Mouse (Mus musculus): ENCODE measurements at regions not wholly inside any gene's neighbourhood (a gene's known extent, or its start where the extent isn't known, plus 50 kb on each side); places are given as distances from the start of the nearest gene placed in this dataset.
A peak's percentile ranks its signal among the peaks of the same experiment; 100 is the strongest.

DNA sequence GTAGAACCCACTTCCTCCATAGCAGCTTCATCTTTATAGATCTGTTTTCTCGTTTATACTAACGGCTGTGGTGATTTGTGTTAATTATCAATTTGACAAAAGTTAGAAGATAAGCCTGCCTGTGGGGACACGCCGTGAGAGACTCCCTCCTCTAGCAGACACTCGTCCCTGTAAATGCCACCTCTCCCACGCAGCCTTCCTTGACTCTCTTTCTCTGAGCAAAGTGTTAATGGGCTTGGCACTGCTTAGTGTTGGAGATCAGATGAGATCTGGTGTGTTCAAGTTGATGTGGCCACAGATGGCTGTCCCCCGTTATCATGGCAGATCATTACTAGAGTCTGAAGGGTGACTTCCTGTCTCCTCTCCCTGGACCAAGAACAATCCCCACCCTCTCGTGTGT, 113.1 kb downstream of the Plxna1 start:
- H3K79me2 ChIP-seq (replicated peaks; ENCODE audit: control insufficient read depth, insufficient read depth, low read length), result no peaks in the 10 kb centered on the region
- intact Hi-C loops (cut with DNase I), result loop anchor here (5.0 to 10.0 kb wide), 2 partner anchors 175 to 303 kb away; no protein-coding TSS in a partner anchor
- TF ChIP-seq CTCF (IDR thresholded peaks at IDR 0.05), result no peak
- TF ChIP-seq POLR2A (IDR thresholded peaks at IDR 0.05; ENCODE audit: insufficient read depth, low read depth, low read length), result no peak
- no peak for TF ChIP-seq EP300 (IDR thresholded peaks at IDR 0.05; ENCODE audit: insufficient read depth, low read depth, low read length)

DNA sequence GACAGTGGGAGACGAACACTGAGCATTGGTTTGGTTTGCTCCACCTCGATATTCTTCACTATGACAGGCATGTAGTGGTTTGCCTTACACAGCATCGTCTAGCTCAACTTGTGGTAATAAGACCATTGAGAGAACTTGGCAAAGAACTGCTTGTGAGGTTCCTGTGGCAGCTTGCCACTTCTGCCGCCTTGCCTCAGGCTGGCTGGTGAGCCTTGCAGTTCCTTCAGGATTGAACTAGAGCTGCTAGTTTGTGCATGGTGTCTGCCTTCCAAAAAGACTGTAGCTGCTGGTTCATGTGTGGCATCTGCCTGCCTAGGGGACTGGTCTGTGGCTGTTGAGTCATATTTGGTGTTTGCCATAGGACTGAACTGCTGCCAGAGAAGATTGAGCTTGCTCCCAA, 110.8 kb downstream of the Plxna1 start:
- H3K4me3 ChIP-seq, result no peak overlapping the region
- H3K27ac ChIP-seq, result no peak overlapping the region
- TF ChIP-seq CTCF (IDR thresholded peaks at IDR 0.05) (no peak), POLR2A (IDR thresholded peaks at IDR 0.05; ENCODE audit: insufficient read depth, low read depth, low read length) (no peak), EP300 (IDR thresholded peaks at IDR 0.05; ENCODE audit: insufficient read depth, low read depth, low read length) (no peak)
- intact Hi-C loops (cut with DNase I), result no loop called here
- 61% methylated on average over 4 of the region's 4 CpGs for WGBS
- H3K9ac ChIP-seq (ENCODE audit: low read depth, low read length), result no peak overlapping the region
- DNase-seq, result no peak
- H3K27me3 ChIP-seq (ENCODE audit: control insufficient read depth, insufficient read depth, low read length), result no peaks in the 10 kb centered on the region
- H3K79me2 ChIP-seq (replicated peaks; ENCODE audit: control insufficient read depth, insufficient read depth, low read length), result no peaks in the 10 kb centered on the region
- H3K4me1 ChIP-seq (ENCODE audit: control insufficient read depth, insufficient read depth, low read length), result no peaks in the 10 kb centered on the region
- H3K36me3 ChIP-seq (ENCODE audit: control insufficient read depth, insufficient read depth, low read length), result no peaks in the 10 kb centered on the region

More for the DNA sequence above, 113.1 kb downstream of the Plxna1 start:
- no peaks in the 10 kb centered on the region for H3K36me3 ChIP-seq (ENCODE audit: control insufficient read depth, insufficient read depth, low read length)
- no peaks in the 10 kb centered on the region for H3K4me1 ChIP-seq (ENCODE audit: control insufficient read depth, insufficient read depth, low read length)
- H3K27me3 ChIP-seq (ENCODE audit: control insufficient read depth, insufficient read depth, low read length), result no peaks in the 10 kb centered on the region
- DNase-seq, result peak in 1 of 2 experiments; percentile 8
- H3K9ac ChIP-seq (ENCODE audit: low read depth, low read length), result no peak overlapping the region
- no peak overlapping the region for H3K27ac ChIP-seq
- 66% methylated on average over 8 of the region's 8 CpGs for WGBS
- H3K4me3 ChIP-seq, result no peak overlapping the region

- Histone ChIP-seq H3K27me3 (ENCODE audit: control insufficient read depth, insufficient read depth, low read length) (no peaks in the 10 kb centered on the region), H3K4me1 (ENCODE audit: control insufficient read depth, insufficient read depth, low read length) (no peaks in the 10 kb centered on the region), H3K36me3 (ENCODE audit: control insufficient read depth, insufficient read depth, low read length) (no peaks in the 10 kb centered on the region), H3K4me3 (no peak overlapping the region), H3K27ac (no peak overlapping the region), H3K9ac (ENCODE audit: low read depth, low read length) (no peak overlapping the region), H3K79me2 (replicated peaks; ENCODE audit: control insufficient read depth, insufficient read depth, low read length) (no peaks in the 10 kb centered on the region)
- no peak for TF ChIP-seq CTCF (IDR thresholded peaks at IDR 0.05)
- TF ChIP-seq EP300 (IDR thresholded peaks at IDR 0.05; ENCODE audit: insufficient read depth, low read depth, low read length), result no peak
- TF ChIP-seq POLR2A (IDR thresholded peaks at IDR 0.05; ENCODE audit: insufficient read depth, low read depth, low read length), result no peak
- WGBS, result 39% methylated on average over 4 of the region's 4 CpGs
- intact Hi-C loops (cut with DNase I), result no loop called here
- DNase-seq, result no peak
Observed at GRCm38 (mm10) chr6:89256022-89256421, 106.4 kb downstream of the Plxna1 start.

GRCm38 (mm10) chr6:89256630-89257292, 105.7 kb downstream of the Plxna1 start:
- Histone ChIP-seq H3K36me3 (ENCODE audit: control insufficient read depth, insufficient read depth, low read length) (no peaks in the 10 kb centered on the region), H3K79me2 (replicated peaks; ENCODE audit: control insufficient read depth, insufficient read depth, low read length) (no peaks in the 10 kb centered on the region), H3K4me1 (ENCODE audit: control insufficient read depth, insufficient read depth, low read length) (no peaks in the 10 kb centered on the region), H3K4me3 (no peak overlapping the region), H3K27ac (no peak overlapping the region; the same call in 1 of the 2 replicates), H3K27me3 (ENCODE audit: control insufficient read depth, insufficient read depth, low read length) (no peaks in the 10 kb centered on the region), H3K9ac (ENCODE audit: low read depth, low read length) (no peak overlapping the region)
- intact Hi-C loops (cut with DNase I), result no loop called here
- WGBS, result 57% methylated on average over 8 of the region's 8 CpGs
- TF ChIP-seq POLR2A (IDR thresholded peaks at IDR 0.05; ENCODE audit: insufficient read depth, low read depth, low read length) (no peak), EP300 (IDR thresholded peaks at IDR 0.05; ENCODE audit: insufficient read depth, low read depth, low read length) (no peak), CTCF (IDR thresholded peaks at IDR 0.05) (no peak)
- no peak for DNase-seq

- Histone ChIP-seq H3K36me3 (ENCODE audit: control insufficient read depth, insufficient read depth, low read length) (no peaks in the 10 kb centered on the region), H3K27me3 (ENCODE audit: control insufficient read depth, insufficient read depth, low read length) (no peaks in the 10 kb centered on the region), H3K79me2 (replicated peaks; ENCODE audit: control insufficient read depth, insufficient read depth, low read length) (no peaks in the 10 kb centered on the region), H3K27ac (no peak overlapping the region; the same call in 1 of the 2 replicates), H3K9ac (ENCODE audit: low read depth, low read length) (no peak overlapping the region), H3K4me1 (ENCODE audit: control insufficient read depth, insufficient read depth, low read length) (no peaks in the 10 kb centered on the region), H3K4me3 (no peak overlapping the region)
- 58% methylated on average over 6 of the region's 6 CpGs for WGBS
- no peak for DNase-seq
- TF ChIP-seq CTCF (IDR thresholded peaks at IDR 0.05), result no peak
- TF ChIP-seq EP300 (IDR thresholded peaks at IDR 0.05; ENCODE audit: insufficient read depth, low read depth, low read length), result no peak
- TF ChIP-seq POLR2A (IDR thresholded peaks at IDR 0.05; ENCODE audit: insufficient read depth, low read depth, low read length), result no peak
- intact Hi-C loops (cut with DNase I), result no loop called here
Observed at GRCm38 (mm10) chr6:89257416-89257815, 105.0 kb downstream of the Plxna1 start.

GRCm38 (mm10) chr6:89258140-89258539, 104.3 kb downstream of the Plxna1 start:
- intact Hi-C loops (cut with DNase I), result no loop called here
- H3K36me3 ChIP-seq (ENCODE audit: control insufficient read depth, insufficient read depth, low read length), result no peaks in the 10 kb centered on the region
- H3K4me3 ChIP-seq, result no peak overlapping the region
- no peak overlapping the region for H3K27ac ChIP-seq
- DNase-seq, result peak; percentile 35 to 52
- no peaks in the 10 kb centered on the region for H3K79me2 ChIP-seq (replicated peaks; ENCODE audit: control insufficient read depth, insufficient read depth, low read length)
- no peaks in the 10 kb centered on the region for H3K4me1 ChIP-seq (ENCODE audit: control insufficient read depth, insufficient read depth, low read length)
- WGBS, result 74% methylated on average over 4 of the region's 4 CpGs
- no peaks in the 10 kb centered on the region for H3K27me3 ChIP-seq (ENCODE audit: control insufficient read depth, insufficient read depth, low read length)
- TF ChIP-seq EP300 (IDR thresholded peaks at IDR 0.05; ENCODE audit: insufficient read depth, low read depth, low read length) (no peak), POLR2A (IDR thresholded peaks at IDR 0.05; ENCODE audit: insufficient read depth, low read depth, low read length) (no peak), CTCF (IDR thresholded peaks at IDR 0.05) (no peak)
- H3K9ac ChIP-seq (ENCODE audit: low read depth, low read length), result no peak overlapping the region
